Mouse (Mus musculus) thymus, adult 2 months (tissue): ENCODE measurements around the gene Kcnq1. TPM values are rescaled to one million over a fixed set of nuclear protein-coding genes. Genes with fewer than 3 reads are reported as not detected.

Experiments used
- DNase-seq: peaks from one replicate; pipeline ENCODE4 v3.0.0; 2021
- H3K27ac ChIP-seq: fragments of 200-500 bp; 2 replicates; pipeline ENCODE4 v1.5.1; 2012; ENCODE audit warnings: low read length, control low read depth; ENCODE audit not compliant: control insufficient read depth, insufficient read depth
- H3K27me3 ChIP-seq: fragments of 200-500 bp; 2 replicates; pipeline ENCODE4 v1.6.1; 2012; ENCODE audit warnings: mild to moderate bottlenecking, low read length, moderate library complexity, mixed read lengths; ENCODE audit not compliant: control insufficient read depth, insufficient read depth
- H3K36me3 ChIP-seq: fragments of 200-500 bp; 2 replicates; pipeline ENCODE4 v1.6.1; 2012; ENCODE audit warnings: mild to moderate bottlenecking, low read length, moderate library complexity; ENCODE audit not compliant: control insufficient read depth, insufficient read depth
- H3K4me1 ChIP-seq: fragments of 200-500 bp; replicated peaks from 2 replicates; pipeline ENCODE4 v1.6.1; 2012; ENCODE audit warnings: low read length; ENCODE audit not compliant: control insufficient read depth, insufficient read depth
- H3K4me3 ChIP-seq: fragments of 200-500 bp; 2 replicates; pipeline ENCODE4 v1.5.1; 2012; ENCODE audit warnings: mild to moderate bottlenecking, low read length, control low read depth, moderate library complexity; ENCODE audit not compliant: control insufficient read depth, insufficient read depth
- CTCF ChIP-seq: fragments of 200-500 bp; IDR thresholded peaks from 2 replicates; pipeline ENCODE4 v1.5.1; 2012; ENCODE audit warnings: mild to moderate bottlenecking, control low read depth, low read length, moderate library complexity, borderline replicate concordance; ENCODE audit not compliant: control insufficient read depth, poor library complexity, insufficient read depth; ENCODE audit errors: extremely low read depth
- POLR2A ChIP-seq: fragments of 200-500 bp; IDR thresholded peaks from 2 replicates; pipeline ENCODE4 v1.6.1; 2012; ENCODE audit warnings: mild to moderate bottlenecking, low read length, control low read depth, moderate library complexity; ENCODE audit not compliant: control insufficient read depth, poor library complexity, insufficient read depth; ENCODE audit errors: extremely low read depth
- WGBS: fragments of 180-500 bp; shearing (Covaris S2); methylation state at CpG from one replicate; pipeline ENCODE4 v1.1.7; 2018; 5-methylcytosine and 5-hydroxymethylcytosine counted together
- polyA plus RNA-seq: library from polyadenylated mRNA; depleted of rRNA; stranded (reverse); fragments of >200 nt; gene quantifications from 2 replicates; pipeline ENCODE4 v1.2.3, GENCODE M21; 2012; rRNA removed

Gene Kcnq1
- polyA plus RNA-seq, 1 experiment = 4.6 TPM

- Histone ChIP-seq H3K4me1 (no peaks in the 10 kb centered on the region), H3K27me3 (no peaks in the 10 kb centered on the region), H3K27ac (no peak overlapping the region), H3K36me3 (no peaks in the 10 kb centered on the region), H3K4me3 (no peak overlapping the region)
- TF ChIP-seq POLR2A (no peak), CTCF (no peak)
- no peak for DNase-seq
- WGBS = 75% methylated on average over 10 of the region's 10 CpGs
Observed at GRCm38 (mm10) chr7:143474811-143475210, 368.6 kb downstream of the Kcnq1 start.

- Histone ChIP-seq H3K27ac (no peak overlapping the region), H3K4me3 (no peak overlapping the region), H3K36me3 (no peaks in the 10 kb centered on the region), H3K27me3 (no peaks in the 10 kb centered on the region), H3K4me1 (no peaks in the 10 kb centered on the region)
- WGBS = 45% methylated on average over 11 of the region's 11 CpGs
- TF ChIP-seq POLR2A (no peak), CTCF (no peak)
- no peak for DNase-seq
Observed at GRCm38 (mm10) chr7:143475876-143476275, 369.7 kb downstream of the Kcnq1 start.

Other genes with a start within 250 kb of the Kcnq1 start
- gene Th, start 175.2 kb upstream of the Kcnq1 start, polyA plus RNA-seq = 0.55 and 0.59 TPM in 2 replicates
- 1.1 and 1.5 TPM in 2 replicates for gene Ascl2, start 137.1 kb upstream of the Kcnq1 start, polyA plus RNA-seq
- 78.8 and 92.3 TPM in 2 replicates for gene Tspan32, start 101.3 kb upstream of the Kcnq1 start, polyA plus RNA-seq
- 249 and 255 TPM in 2 replicates for gene Cd81, start 53.6 kb upstream of the Kcnq1 start, polyA plus RNA-seq
- gene Tssc4, start 37.1 kb upstream of the Kcnq1 start, polyA plus RNA-seq = 155 and 157 TPM in 2 replicates
- gene Trpm5, start 11.7 kb upstream of the Kcnq1 start, polyA plus RNA-seq = 2.9 and 4.5 TPM in 2 replicates